Mouse (Mus musculus) embryo, embryonic 10 days (tissue): ENCODE results near the gene Gm21028.
"Not testable (repeated sequence)": the region's sequence is repeated elsewhere in the genome, so short reads cannot be mapped to it uniquely, and the experiment has no call there.

ENCODE experiments used
- DNase-seq: peaks from one replicate; pipeline ENCODE4 v3.0.0-alpha.2; 2015; ENCODE audit warnings: low spot score

Gene Gm21028

GRCm38 (mm10) chr7:42578488-42578887 lies at the start of gene Gm21028:
Gene Gm21028, minus strand, starts transcription at chr7:42578588.
- no peak for DNase-seq

- not testable (repeated sequence) for DNase-seq
Observed at GRCm38 (mm10) chr7:42595666-42596065, 17.3 kb upstream of the Gm21028 start.

- DNase-seq, result not testable (repeated sequence)
Observed at GRCm38 (mm10) chr7:42592413-42592812, 14.0 kb upstream of the Gm21028 start, which contains the start of gene Zfp977. Gene Zfp977, minus strand, starts transcription at chr7:42592547.

- not testable (repeated sequence) for DNase-seq
Observed at GRCm38 (mm10) chr7:42591311-42591710, 12.9 kb upstream of the Gm21028 start.

- DNase-seq, result no peak
Observed at GRCm38 (mm10) chr7:42551766-42552165, 26.6 kb downstream of the Gm21028 start.
